Mouse (Mus musculus): Measurements from ENCODE around the gene Sipa1l2. TPM values are rescaled to one million over a fixed set of nuclear protein-coding genes. Genes with fewer than 3 reads are reported as not detected.

The Sipa1l2 gene
- polyA plus RNA-seq, 1 experiment, result 6.5 TPM

DNA sequence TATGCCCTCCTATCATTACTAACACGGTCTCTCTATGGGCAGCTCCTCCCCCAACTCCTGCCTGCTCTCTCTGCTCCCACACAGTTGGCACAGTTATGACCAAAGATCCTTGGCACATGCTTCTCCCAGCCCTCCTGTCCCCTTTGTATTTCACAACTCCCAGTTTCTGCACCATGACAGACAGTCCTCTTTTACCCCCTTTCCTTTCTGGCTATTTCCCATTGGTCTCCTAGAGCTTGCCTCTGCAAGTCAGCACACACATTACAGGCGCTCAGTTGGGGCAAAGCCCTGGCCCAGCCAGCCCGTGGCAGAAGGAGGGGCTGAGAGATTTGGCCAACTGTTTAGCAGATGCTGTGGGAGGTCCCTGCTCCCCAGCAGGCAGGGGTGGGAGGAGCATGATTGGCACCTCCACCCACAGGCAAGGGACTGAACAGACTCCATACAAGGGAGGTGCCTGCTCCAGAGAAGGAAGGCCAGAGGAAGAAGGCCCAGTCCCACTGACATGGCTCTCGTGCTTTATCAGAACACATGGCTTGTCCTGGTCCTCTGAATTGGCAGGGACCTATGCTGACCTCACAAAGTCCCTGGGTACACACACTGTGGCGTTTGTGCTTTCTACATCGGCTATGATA lies 184.0 kb downstream of the Sipa1l2 start:
- Histone ChIP-seq H3K79me2 (ENCODE audit: control insufficient read depth, insufficient read depth) (no peaks in the 10 kb centered on the region), H3K36me3 (ENCODE audit: control insufficient read depth, insufficient read depth) (no peaks in the 10 kb centered on the region), H3ac (ENCODE audit: control insufficient read depth, insufficient read length, low read depth) (no peak overlapping the region), H3K4me3 (ENCODE audit: insufficient read depth, poor library complexity, severe bottlenecking) (no peak overlapping the region), H3K79me3 (ENCODE audit: low read depth) (no peaks in the 10 kb centered on the region), H3K27me3 (ENCODE audit: control insufficient read depth, insufficient read depth, insufficient read length) (no peaks in the 10 kb centered on the region)
- TF ChIP-seq CTCF (IDR thresholded peaks at IDR 0.05; ENCODE audit: control insufficient read depth, insufficient read depth, insufficient read length) (no peak), USF1 (IDR thresholded peaks at IDR 0.05; ENCODE audit: low read depth) (no peak), FOSL1 (IDR thresholded peaks at IDR 0.05; ENCODE audit: insufficient read depth, low read length, poor library complexity, severe bottlenecking) (no peak), MAX (IDR thresholded peaks at IDR 0.05) (no peak)

DNA sequence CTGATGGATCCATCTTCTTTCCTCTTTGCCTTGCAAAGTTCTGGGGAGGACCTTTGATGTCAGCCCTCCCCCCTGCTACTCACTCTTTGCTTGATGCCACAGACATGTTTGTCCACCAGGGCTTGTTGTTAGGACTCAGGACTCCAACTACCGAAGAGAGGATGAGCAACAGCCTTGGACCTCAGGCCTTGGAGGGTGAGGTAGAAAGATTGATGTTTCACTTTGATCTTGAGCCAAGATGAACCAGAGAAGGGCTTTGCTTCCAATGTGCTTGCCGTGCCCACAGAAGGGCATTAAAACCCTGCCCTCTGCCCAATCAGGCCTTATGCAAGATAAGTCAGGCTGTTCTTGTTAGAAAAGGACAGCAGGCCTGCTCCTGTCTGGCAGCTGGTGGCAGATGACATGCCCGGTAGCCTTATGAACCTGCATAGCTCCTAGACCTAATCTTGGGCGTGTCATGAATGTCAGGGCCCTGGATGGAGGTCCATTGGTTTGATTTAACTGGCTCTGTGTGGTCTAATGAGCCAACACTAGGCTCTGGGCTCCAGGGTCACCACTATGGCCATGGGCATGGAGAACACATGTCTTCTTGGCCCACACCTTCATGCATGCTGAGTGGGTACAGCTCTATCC lies 184.9 kb downstream of the Sipa1l2 start:
- Histone ChIP-seq H3K36me3 (ENCODE audit: control insufficient read depth, insufficient read depth) (no peaks in the 10 kb centered on the region), H3K79me2 (ENCODE audit: control insufficient read depth, insufficient read depth) (no peaks in the 10 kb centered on the region), H3K27me3 (ENCODE audit: control insufficient read depth, insufficient read depth, insufficient read length) (no peaks in the 10 kb centered on the region), H3ac (ENCODE audit: control insufficient read depth, insufficient read length, low read depth) (no peak overlapping the region), H3K79me3 (ENCODE audit: low read depth) (no peaks in the 10 kb centered on the region), H3K4me3 (ENCODE audit: insufficient read depth, poor library complexity, severe bottlenecking) (no peak overlapping the region)
- TF ChIP-seq MYOG (IDR thresholded peaks at IDR 0.05; ENCODE audit: control insufficient read depth, extremely low read depth, insufficient read length), result no peak
- no peak for TF ChIP-seq MYOD1 (IDR thresholded peaks at IDR 0.05; ENCODE audit: control insufficient read depth, insufficient read length, low read depth)
- no peak for TF ChIP-seq CEBPB (IDR thresholded peaks at IDR 0.05; ENCODE audit: low read depth)
- TF ChIP-seq USF1 (IDR thresholded peaks at IDR 0.05; ENCODE audit: low read depth), result no peak
- TF ChIP-seq FOSL1 (IDR thresholded peaks at IDR 0.05; ENCODE audit: insufficient read depth, low read length, poor library complexity, severe bottlenecking), result no peak
- TF ChIP-seq MAX (IDR thresholded peaks at IDR 0.05), result no peak
- TF ChIP-seq CTCF (IDR thresholded peaks at IDR 0.05; ENCODE audit: control insufficient read depth, insufficient read depth, insufficient read length), result no peak

DNA sequence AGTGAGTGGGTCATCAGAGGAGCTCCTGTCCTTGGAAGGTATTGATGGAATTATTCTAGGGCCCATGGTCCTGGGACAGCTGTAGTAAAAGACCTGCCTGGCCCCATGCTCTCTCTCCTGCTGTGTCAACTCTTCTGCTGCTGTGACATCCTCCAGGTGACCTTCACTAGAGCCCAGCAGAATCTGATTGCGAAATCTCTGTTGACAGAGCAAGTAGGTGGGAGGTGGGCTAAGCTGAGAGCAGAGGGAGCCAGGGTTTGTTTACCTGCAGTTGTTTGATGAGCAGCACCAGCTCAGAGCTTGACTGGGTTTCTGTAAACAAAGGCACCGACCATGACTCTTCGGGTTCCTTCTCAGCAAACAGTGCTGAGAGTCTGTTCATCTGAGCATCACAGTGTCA lies 187.9 kb downstream of the Sipa1l2 start:
- no peaks in the 10 kb centered on the region for H3K27me3 ChIP-seq (ENCODE audit: control insufficient read depth, insufficient read depth, insufficient read length)
- no peaks in the 10 kb centered on the region for H3K79me3 ChIP-seq (ENCODE audit: low read depth)
- H3K79me2 ChIP-seq (ENCODE audit: control insufficient read depth, insufficient read depth), result no peaks in the 10 kb centered on the region
- H3ac ChIP-seq (ENCODE audit: control insufficient read depth, insufficient read length, low read depth), result no peak overlapping the region
- TF ChIP-seq CEBPB (IDR thresholded peaks at IDR 0.05; ENCODE audit: low read depth) (no peak), FOSL1 (IDR thresholded peaks at IDR 0.05; ENCODE audit: insufficient read depth, low read length, poor library complexity, severe bottlenecking) (no peak), MYOD1 (IDR thresholded peaks at IDR 0.05; ENCODE audit: control insufficient read depth, insufficient read length, low read depth) (no peak), USF1 (IDR thresholded peaks at IDR 0.05; ENCODE audit: low read depth) (no peak), CTCF (IDR thresholded peaks at IDR 0.05; ENCODE audit: control insufficient read depth, insufficient read depth, insufficient read length) (no peak), MAX (IDR thresholded peaks at IDR 0.05) (no peak), MYOG (IDR thresholded peaks at IDR 0.05; ENCODE audit: control insufficient read depth, extremely low read depth, insufficient read length) (no peak)
- no peaks in the 10 kb centered on the region for H3K36me3 ChIP-seq (ENCODE audit: control insufficient read depth, insufficient read depth)
- no peak overlapping the region for H3K4me3 ChIP-seq (ENCODE audit: insufficient read depth, poor library complexity, severe bottlenecking)

DNA sequence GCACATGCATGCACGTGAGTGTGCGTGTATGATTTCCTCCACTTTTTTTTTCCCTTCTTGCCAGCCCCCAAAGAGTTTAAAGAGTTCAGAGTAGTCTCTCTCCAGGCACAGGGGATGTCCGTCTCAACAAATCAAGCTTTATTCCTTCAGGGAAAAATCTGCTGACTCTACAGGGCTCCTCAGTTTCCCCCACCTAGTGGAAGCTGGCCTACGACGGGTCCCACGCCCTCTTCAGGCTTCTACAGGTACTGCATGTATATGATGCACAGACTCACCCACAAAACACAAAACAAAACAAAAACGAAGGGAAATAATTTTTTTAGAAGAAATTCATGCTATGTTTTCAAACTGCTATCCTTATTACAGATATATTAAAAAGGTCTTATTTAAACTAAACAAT lies 189.7 kb downstream of the Sipa1l2 start:
- Histone ChIP-seq H3ac (ENCODE audit: control insufficient read depth, insufficient read length, low read depth) (no peak overlapping the region), H3K4me3 (ENCODE audit: insufficient read depth, poor library complexity, severe bottlenecking) (no peak overlapping the region), H3K79me2 (ENCODE audit: control insufficient read depth, insufficient read depth) (no peaks in the 10 kb centered on the region), H3K27me3 (ENCODE audit: control insufficient read depth, insufficient read depth, insufficient read length) (no peaks in the 10 kb centered on the region), H3K79me3 (ENCODE audit: low read depth) (no peaks in the 10 kb centered on the region), H3K36me3 (ENCODE audit: control insufficient read depth, insufficient read depth) (no peaks in the 10 kb centered on the region)
- TF ChIP-seq MAX (IDR thresholded peaks at IDR 0.05) (no peak), FOSL1 (IDR thresholded peaks at IDR 0.05; ENCODE audit: insufficient read depth, low read length, poor library complexity, severe bottlenecking) (no peak), CTCF (IDR thresholded peaks at IDR 0.05; ENCODE audit: control insufficient read depth, insufficient read depth, insufficient read length) (no peak), MYOD1 (IDR thresholded peaks at IDR 0.05; ENCODE audit: control insufficient read depth, insufficient read length, low read depth) (no peak), CEBPB (IDR thresholded peaks at IDR 0.05; ENCODE audit: low read depth) (no peak), MYOG (IDR thresholded peaks at IDR 0.05; ENCODE audit: control insufficient read depth, extremely low read depth, insufficient read length) (no peak), USF1 (IDR thresholded peaks at IDR 0.05; ENCODE audit: low read depth) (no peak)

DNA sequence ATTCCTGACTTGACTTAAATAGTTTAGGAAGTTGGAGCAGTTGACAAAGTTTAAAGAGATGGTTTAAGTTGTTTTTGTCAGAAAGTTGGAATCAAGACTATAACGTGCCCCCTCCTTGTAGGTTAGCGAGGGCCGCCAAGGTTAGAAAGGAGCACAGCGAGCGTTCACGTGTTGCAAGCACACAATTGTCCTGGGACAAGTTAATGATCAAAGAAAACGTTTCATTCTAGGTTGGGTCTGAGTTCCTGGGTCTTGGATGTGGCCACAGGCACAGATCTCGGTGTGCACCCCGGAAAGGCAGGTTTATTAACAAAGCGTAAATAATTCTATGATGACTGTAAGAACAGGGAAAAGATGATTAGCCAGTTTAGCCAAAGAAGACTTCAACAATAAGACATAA lies 190.5 kb downstream of the Sipa1l2 start:
- no peaks in the 10 kb centered on the region for H3K79me3 ChIP-seq (ENCODE audit: low read depth)
- no peak overlapping the region for H3K4me3 ChIP-seq (ENCODE audit: insufficient read depth, poor library complexity, severe bottlenecking)
- TF ChIP-seq CTCF (IDR thresholded peaks at IDR 0.05; ENCODE audit: control insufficient read depth, insufficient read depth, insufficient read length) (no peak), MYOD1 (IDR thresholded peaks at IDR 0.05; ENCODE audit: control insufficient read depth, insufficient read length, low read depth) (no peak), CEBPB (IDR thresholded peaks at IDR 0.05; ENCODE audit: low read depth) (no peak), MYOG (IDR thresholded peaks at IDR 0.05; ENCODE audit: control insufficient read depth, extremely low read depth, insufficient read length) (no peak)
- no peaks in the 10 kb centered on the region for H3K79me2 ChIP-seq (ENCODE audit: control insufficient read depth, insufficient read depth)
- no peak overlapping the region for H3ac ChIP-seq (ENCODE audit: control insufficient read depth, insufficient read length, low read depth)
- H3K36me3 ChIP-seq (ENCODE audit: control insufficient read depth, insufficient read depth), result no peaks in the 10 kb centered on the region
- H3K27me3 ChIP-seq (ENCODE audit: control insufficient read depth, insufficient read depth, insufficient read length), result no peaks in the 10 kb centered on the region

DNA sequence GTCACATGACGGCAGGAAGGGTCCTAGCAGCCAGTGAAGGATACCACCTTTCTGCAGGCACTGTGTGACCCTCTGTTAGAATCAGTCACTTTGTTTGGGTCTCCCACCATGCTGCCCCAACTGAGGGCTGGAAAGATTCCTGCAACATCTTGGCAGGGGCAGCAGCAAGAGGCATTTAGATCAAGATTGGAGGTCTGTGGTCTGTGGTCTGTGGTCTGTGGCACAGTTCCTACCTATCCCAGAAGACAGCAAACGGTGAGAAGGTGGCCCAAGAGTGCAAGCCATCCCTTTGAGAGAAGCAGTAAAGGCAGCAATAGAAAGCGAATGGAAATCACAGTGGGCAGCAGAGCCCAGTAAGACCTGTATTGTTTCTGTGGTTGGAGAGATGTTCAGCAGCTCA lies 191.9 kb downstream of the Sipa1l2 start:
- Histone ChIP-seq H3K4me3 (ENCODE audit: insufficient read depth, poor library complexity, severe bottlenecking) (no peak overlapping the region), H3K79me3 (ENCODE audit: low read depth) (no peaks in the 10 kb centered on the region), H3ac (ENCODE audit: control insufficient read depth, insufficient read length, low read depth) (no peak overlapping the region), H3K79me2 (ENCODE audit: control insufficient read depth, insufficient read depth) (no peaks in the 10 kb centered on the region), H3K36me3 (ENCODE audit: control insufficient read depth, insufficient read depth) (no peaks in the 10 kb centered on the region), H3K27me3 (ENCODE audit: control insufficient read depth, insufficient read depth, insufficient read length) (no peaks in the 10 kb centered on the region)
- TF ChIP-seq CTCF (IDR thresholded peaks at IDR 0.05; ENCODE audit: control insufficient read depth, insufficient read depth, insufficient read length) (no peak), FOSL1 (IDR thresholded peaks at IDR 0.05; ENCODE audit: insufficient read depth, low read length, poor library complexity, severe bottlenecking) (no peak), MYOG (IDR thresholded peaks at IDR 0.05; ENCODE audit: control insufficient read depth, extremely low read depth, insufficient read length) (no peak), MAX (IDR thresholded peaks at IDR 0.05) (no peak), USF1 (IDR thresholded peaks at IDR 0.05; ENCODE audit: low read depth) (no peak), CEBPB (IDR thresholded peaks at IDR 0.05; ENCODE audit: low read depth) (no peak), MYOD1 (IDR thresholded peaks at IDR 0.05; ENCODE audit: control insufficient read depth, insufficient read length, low read depth) (no peak)
